Mouse (Mus musculus): ENCODE results near the gene Lpar2.

Gene Lpar2

DNA sequence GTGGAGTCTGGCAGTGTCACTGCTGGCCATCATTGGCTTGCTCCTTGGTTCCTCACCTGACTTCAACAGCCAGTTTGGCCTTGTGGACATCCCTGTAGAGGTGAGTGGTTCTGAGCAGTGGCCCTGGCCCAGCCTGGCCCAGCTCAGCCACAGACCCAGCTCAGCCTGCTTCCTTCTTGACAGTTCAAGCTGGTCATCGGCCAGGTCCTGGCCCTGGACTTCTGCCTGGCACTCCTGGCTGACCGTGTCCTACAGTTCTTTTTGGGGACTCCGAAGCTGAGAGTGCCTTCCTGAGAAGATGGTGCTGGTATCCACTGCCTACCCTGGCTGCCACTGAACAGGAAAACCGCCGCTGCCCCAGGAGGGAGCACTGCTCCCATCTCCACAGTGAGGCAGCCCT is 15.0 kb upstream of the Lpar2 start:
- DNase-seq (ENCODE audit: low spot score): no peak

DNA sequence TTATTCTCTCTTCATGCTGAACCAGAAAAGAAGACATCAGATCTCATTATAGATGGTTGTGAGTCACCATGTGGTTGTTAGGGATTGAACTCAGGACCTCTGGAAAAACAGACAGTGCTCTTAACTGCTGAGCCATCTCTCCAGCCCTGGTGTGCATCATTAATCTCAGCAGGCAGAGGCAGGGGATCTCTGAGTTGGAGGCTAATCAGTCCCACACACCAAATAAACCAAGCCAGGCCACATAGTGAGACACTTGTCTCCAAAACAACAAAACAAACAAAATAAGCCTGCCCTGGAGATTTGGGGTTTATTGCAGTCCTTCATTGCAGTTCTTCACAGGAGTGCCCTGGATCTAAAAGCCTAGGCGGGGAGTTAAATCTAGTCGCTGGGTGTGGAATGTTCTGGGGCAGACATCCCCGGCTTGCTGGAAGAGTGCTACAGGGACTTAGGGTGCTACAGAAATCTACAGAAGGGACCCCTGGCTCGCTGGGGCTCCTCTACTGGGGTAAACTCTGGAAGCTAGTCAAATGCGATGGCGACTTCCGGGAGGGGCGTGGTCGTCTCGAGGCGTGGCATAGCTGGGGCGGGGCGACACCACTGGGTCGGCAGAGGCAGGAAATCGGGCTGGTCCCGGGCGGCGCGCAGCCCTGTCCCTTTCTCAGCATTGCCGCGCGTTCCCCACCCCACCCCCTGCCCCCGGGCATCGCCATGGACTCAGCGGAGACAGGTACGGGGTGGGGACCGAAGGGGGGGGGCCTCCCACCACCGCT is 13.9 kb upstream of the Lpar2 start, which contains the start of gene Gmip:
Gene Gmip, plus strand, starts transcription at position 586 of the 770 bp plus-strand sequence.
- DNase-seq (ENCODE audit: low spot score): peak; percentile 62

DNA sequence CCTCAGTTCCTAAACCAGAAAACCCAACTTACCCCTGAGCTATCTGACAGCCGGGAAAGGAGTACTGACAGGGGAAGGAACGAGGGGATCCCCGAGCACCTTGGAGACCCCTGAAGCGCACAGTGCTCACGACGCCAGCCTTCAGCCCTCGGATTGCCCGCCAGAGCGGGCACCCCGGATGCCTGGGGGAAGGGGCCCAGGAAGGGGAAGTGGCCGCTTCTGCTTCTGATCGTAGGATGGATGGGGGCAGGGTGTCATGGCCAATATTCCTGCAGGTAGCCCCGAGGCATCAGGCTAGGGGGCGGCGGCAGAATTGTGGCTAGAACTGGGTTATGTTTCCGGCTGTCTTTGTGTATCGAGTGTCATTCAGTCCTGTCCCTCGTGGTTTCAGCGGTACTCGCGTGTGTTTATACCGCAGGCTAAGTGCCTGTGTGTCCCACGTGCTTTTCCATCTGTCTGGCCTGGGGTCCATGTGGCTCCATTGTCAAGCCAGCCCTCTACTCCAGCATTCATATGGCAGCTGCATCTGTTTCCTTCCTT is 13.3 kb upstream of the Lpar2 start:
- DNase-seq (ENCODE audit: low spot score): no peak

DNA sequence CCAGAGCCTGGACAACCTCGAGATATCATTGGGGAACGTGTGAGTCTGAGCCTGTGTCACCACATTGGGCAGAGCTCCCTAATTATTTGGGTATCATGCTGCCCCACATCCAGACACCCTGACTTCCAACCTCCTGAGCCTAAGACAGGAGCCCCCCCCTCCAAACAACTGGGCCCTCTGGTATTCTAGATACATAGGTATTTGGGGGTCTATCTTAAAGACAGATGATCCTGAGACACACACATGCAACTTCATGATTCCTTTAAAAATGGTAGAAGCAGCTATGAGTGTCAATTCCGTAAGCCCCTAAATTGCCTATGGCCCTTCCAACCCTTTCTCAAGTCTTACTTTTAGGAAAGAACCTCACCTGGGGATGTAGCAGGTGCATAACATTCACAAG is 12.4 kb upstream of the Lpar2 start:
- DNase-seq (ENCODE audit: low spot score): no peak

DNA sequence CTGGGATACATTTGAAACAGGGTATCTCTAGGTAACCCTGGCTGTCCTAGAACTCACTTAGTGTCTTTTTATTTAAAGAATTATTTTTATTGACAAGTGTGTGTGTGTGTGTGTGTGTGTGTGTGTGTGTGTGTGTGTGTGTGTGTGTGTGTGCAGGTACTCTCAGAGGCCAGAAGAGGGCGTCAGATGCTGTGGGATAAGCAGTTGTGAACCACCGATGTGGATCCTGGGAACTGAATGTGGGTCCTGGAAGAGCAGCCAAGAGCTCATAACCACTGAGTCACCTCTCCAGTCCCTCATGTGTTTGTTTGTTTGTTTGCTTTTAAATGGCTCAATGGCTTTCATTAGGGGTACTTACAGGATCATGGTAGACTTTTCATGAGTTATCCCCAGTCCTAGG is 7.3 kb upstream of the Lpar2 start:
- no peak for DNase-seq (ENCODE audit: low spot score)

DNA sequence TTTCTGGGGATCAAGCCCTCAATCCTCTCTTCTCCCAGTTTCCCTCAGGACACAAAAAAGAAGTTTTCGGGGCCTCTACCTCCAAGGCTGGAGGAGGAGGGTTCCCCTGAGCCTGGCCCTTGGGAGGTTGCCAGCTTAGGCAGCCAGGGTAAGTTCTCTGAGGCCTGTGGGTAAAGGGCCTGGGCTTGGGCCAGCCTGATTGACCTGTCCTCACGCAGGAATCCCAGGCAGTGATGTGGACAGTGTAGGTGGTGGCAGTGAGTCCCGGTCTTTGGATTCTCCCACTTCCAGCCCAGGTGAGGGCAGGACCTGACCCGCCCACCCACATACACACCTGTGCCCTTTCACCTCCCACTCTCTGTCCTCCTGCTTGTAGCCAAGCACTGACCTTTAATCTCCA is 6.8 kb upstream of the Lpar2 start:
- no peak for DNase-seq (ENCODE audit: low spot score)

DNA sequence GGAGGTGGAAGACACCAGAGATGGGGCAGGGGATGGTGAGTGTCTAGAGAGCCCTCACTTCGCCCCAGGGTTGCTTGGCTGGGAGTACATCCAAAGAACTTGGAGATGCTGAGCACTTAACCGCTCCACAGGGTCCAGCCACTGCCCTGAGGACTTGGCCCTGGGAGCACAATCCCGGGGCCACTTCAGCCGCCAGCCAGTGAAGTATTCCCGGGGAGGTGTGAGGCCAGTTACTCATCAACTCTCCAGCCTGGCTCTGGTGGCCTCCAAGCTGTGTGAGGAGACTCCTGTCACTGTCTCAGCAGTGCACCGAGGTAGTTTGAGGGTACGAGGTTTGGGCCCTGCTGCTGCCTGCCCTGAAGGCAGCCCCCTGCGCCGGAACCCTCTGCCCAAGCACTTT is 1.8 kb upstream of the Lpar2 start:
- no peak for DNase-seq (ENCODE audit: low spot score)

DNA sequence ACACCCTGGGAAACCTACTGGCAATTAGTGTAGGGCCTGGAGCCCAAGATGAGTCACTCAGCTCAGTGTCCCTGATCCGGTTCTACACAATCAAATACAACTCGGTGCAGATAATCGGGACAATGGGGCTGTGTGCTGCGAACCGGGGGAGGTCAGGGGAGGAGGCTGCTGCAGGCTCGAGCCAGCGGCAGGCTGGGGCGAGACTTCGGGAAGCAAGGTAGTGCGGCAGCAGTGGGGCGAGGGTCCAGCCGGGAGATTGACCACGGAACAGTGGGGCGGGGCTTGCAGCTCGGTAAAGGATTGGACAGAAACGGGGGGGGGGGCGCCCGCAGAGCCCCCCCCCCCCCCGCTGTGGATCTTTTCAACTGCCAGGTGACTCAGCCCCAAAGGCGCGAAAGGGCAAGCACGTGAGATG is 251 bp upstream of the Lpar2 start:
- peak; percentile 21 for DNase-seq (ENCODE audit: low spot score)

DNA sequence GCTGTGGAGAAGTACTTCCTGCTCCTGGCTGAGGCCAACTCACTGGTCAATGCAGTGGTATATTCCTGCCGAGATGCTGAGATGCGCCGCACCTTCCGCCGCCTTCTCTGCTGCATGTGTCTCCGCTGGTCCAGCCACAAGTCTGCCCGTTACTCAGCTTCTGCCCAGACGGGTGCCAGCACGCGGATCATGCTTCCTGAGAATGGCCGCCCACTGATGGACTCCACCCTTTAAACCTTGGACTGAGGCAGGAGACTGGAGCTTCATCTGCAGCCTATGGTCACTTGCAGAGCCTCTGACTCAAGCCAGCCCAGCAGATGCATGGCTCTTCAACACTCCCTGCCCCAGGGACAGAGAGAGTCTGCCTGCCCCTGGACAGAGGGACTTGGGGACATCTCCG is 4.1 kb downstream of the Lpar2 start:
- DNase-seq (ENCODE audit: low spot score): no peak

DNA sequence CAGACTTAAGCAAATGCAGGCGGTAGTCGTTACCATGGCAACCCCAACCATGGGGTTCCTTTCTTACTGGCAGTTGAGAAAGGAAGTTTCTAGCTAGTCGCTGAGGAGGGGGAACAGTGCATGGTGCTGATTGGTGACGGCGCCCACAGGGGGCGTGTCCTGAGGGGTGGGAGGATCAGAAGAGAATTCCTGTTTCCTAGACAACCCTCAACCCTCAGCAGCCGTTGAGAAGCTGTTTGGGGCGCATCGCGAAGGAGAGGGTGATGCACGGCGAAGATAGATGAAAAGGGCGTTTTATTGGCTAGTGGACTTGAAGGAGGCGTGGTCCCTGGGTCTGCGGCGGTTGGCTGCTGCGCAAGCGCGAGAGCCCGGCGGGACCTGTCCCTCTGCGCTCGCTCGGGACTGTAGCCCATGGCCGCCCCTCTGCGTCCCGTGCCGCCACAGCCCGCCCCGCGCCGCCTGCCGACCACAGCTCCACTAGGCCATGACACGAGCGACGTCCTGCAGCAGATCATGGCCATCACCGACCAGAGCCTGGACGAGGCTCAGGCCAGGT is 10.1 kb downstream of the Lpar2 start, which contains the start of gene Pbx4:
Gene Pbx4, plus strand, starts transcription at position 194 of the 556 bp plus-strand sequence.
- DNase-seq (ENCODE audit: low spot score): peak; percentile 66

DNA sequence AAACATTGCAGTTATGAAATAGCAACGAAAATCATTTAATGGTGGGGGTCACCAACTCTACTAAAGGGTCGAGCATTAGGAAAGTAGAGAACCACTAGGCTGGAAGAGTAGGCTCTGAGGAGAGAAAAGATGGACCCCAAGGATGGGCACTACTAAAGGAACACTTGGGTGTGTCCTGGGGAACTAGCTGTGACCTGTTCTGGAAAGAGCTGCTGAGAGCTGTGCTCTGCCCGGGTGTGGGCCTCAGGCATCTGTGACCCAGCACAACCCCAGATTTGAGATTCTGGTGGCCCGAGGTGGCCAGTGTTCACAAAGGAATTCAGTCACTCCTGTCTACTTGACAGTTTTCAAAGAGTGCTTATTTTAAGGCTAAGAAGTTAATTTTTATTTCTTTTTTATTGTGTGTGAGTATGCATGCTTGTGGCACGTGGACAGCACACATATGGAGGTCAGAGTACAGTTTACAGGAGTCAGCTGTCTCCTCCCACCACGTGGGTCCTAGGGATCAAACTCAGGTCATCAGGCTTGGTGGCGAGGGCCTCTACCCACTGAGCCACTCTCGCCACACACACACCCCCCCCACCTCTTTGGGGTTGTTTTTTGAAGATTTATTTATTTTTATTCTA is 14.9 kb downstream of the Lpar2 start:
- no peak for DNase-seq (ENCODE audit: low spot score)

DNA sequence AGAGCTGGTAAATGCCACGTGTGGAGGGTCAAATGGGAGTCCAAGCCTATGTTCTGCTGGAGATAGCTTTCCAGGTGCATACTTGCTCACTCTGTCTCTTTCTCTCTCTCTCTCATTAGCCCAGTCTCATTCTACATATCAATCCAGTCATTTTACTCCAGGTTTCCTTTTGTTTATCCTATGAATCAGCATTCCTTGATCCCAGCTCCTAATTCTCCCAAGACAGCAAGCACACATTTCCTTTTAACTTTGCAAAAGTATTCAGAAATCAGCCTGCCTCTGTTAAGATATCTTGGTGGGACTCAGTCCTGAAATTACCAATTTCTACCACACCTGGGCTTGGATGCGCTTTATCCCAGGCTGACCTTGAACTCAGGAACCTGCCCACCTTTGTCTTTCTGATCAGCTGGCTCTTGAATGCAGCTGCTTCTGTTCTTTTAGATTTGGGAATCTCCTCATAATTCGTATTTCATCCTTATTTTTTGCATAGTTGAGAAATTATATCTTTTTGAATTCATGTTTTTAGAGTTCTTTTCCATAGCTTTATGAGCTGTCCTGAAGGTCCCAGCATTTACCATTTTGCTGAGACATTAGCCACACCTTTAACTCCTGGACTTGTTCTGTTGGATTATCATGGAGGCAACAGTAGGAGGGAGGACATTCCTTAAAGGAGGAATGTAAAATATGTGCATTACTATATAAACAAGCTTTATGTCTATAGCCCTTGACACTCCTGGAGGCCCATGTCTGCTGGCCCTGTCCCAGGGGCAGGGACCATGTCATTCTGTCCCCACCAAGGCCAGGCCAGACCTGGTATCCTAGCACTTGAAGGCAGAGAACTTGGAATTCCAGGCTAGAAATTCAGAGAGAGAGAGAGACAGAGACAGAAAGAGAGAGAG is 25.2 kb downstream of the Lpar2 start:
- DNase-seq (ENCODE audit: low spot score): no peak

DNA sequence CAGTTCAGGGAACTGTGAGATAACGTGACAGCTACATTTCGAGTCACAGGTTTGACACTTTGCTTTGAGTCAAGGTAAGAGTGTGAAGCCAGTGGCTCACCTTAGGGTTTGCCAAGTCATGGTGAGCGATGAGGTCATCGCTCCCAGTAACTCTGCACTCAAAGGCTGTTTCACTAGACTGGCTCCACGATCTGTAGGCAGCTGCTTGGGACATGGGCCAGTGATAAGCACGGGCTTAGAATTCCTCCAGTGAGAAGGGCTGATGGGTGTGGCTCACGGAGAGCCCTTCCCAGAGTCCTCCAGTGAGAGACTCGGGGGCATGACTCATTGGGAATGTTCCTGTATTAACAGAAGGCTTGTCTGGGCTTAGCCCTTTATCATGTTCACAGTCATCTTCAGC is 26.7 kb downstream of the Lpar2 start:
- no peak for DNase-seq (ENCODE audit: low spot score)

DNA sequence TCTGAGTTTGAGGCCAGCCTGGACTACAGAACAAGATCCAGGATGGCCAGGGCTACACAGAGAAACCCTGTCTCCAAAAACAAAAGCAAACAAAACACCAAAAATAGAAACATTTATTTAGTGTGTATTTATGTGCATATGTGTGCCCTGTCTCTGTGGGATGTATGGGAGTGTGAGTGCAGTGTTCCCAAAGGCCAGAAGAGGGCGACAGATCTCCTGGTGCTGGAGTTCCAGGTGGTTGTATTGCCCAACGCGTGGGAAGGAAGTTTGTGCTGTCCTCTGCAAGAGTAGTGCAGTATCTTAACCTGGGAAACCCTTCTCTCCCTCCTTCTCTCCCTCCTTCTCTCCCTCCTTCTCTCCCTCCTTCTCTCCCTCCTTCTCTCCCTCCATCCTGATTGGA is 27.7 kb downstream of the Lpar2 start:
- no peak for DNase-seq (ENCODE audit: low spot score)

DNA sequence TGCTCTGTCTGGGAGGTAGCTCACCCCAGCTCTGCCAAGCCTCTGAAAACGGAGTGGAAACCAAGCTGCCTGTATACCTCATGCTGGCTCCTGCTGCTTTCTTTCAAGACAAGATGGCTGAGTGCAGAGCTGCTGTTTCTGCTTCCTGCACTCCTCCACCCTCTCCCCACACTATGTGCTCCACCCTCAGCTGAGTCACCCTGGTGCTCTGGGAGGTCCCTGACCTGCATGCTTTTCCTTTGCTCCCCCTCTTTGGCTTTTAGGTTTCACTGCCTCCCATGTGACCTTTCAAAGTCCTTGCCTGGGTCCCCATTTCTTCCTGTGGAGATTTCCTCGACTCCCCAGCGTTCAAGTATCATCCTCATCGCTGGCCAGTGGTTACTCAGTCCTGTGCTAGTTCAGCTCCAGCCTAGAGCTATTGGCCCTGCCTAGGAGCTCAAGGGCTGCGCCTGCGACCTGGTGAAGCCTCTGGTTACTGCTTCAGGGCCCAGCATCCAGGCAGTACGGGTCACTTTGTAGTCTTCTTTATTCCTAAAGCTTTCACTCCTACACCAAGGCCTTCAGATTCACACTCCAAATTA is 28.8 kb downstream of the Lpar2 start:
- no peak for DNase-seq (ENCODE audit: low spot score)

DNA sequence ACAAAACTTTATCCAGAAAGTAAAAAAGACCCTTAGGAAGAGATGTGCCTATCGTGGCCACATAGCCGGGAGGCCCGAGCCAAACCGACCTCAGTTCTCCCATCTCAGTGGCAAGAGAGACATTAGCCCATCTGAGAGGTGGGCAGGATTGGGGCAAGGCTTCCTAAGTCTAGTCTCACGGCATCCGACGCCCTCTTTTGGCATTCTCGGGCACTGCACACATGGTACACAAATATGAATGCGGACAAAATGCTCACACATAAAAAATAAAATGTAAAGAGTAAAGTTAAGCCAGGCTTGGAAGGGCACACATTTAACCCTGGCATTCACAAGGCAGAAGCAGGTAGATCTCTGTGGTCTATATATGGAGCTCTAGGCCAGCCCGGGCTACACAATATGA is 31.6 kb downstream of the Lpar2 start:
- DNase-seq (ENCODE audit: low spot score): no peak

DNA sequence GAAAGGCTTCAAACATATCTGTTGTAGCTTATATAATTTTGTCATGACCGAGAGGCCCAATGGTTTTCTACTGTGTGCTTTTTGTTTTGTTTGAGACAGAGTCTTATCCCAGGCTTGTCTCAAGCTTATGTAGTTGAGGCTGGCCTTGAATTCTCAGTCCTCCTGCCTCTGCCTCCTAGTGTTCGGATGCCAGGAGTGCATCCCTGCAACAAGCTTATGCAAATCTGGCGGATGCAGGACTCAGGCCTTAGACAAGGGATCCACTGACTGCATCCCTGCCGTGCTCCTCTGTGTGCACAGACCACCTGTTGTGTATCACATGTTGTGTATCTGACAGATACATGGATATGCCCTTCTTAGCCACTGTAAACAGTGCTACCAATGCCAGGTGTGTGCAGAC is 38.6 kb downstream of the Lpar2 start:
- DNase-seq (ENCODE audit: low spot score): no peak

DNA sequence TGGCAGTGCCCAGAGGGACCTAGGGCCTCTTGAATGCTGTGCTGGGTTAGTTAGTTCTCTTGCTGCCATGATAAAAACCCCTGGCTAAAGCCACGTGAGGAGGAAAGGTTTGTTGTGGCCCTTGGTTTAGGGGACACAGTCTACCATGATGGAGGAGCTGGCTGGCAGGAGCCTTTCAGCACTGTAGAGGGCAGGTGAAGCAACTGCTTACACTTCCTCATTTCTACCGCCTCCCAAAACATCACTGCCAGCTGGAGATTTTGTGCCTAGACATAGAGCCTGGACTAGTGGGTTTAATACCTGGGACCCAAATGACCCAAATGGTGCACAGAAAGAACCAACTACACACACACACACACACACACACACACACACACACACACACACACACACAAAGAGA is 39.0 kb downstream of the Lpar2 start:
- DNase-seq (ENCODE audit: low spot score): no peak

DNA sequence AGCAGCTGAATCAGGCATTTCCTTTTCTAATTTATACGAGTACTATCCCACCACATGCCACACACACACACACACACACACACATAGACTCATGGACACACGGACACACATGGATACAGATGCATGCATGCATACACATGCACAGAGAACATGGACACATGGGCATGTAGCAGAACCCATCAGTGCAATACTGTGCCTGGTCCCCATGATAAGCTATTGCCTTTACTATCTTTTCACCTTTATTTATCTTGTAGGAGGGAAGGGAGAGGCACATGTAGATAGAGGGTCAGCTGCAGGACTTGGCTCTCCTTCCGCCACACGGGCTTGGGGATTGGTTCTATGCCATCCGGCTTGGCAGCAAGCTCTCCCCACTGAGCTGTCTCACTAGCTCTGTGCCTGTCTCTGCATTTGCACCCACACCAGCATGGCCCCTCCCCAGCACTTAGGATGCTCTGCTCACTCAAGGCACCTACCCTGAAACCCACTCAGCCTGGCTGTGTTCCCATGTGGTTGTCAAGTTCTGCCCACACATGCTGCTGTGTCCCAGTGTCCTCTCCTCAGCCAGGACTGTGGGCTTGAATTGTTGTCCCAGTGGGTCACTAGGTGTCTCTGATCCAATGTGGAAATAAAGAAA is 41.3 kb downstream of the Lpar2 start:
- no peak for DNase-seq (ENCODE audit: low spot score)

DNA sequence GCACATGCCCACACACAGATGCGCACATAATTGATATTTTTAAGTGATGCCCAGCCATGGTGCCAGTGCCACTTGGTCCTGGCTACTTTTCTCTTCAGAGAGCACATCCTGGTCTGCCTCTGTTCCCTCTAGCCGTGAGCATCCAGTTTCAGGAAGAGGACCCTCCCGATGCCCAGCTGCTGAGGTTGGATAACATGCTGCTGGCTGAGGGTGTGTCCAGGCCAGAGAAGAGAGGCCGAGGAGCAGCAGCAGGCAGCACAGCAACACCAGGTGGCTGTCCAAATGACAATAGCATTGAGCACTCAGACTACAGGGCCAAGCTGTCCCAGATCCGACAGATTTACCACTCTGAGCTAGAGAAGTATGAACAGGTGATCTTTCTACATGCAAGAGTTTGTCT is 42.0 kb downstream of the Lpar2 start:
- no peak for DNase-seq (ENCODE audit: low spot score)

DNA sequence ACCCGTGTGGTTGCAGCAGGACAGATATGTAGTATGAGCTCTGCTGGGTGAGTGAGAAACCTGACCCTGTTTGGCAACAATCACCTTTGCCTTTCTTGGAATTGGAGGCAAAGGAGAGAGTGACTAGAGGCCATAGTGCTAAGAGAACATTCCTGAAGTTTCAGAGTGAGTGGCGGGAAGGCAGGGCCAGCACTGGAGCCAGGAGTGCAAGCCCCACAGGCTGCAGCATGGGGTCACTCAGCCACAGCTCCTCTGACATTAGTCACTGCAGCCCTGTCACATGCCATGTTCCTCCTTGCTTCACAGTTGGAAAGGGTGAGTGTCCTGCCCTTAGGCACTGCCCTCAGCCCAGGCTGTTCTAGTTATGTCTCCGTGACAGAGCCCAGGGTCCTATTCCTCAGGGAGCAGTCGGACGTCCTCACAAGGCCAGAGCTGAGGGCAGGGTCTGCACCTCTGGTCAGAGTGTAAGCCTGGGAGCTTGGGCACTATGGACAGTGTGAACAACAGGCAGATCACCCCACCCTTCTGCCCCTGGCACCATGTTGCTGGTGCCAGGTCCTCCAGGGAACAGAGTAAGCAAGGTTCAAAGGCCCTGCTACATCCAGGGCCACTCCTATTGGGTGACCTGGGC is 45.6 kb downstream of the Lpar2 start:
- no peak for DNase-seq (ENCODE audit: low spot score)

All from ovary, postnatal 14 days (tissue).